Mouse (Mus musculus) adrenal gland, postnatal 25 days (tissue): ENCODE measurements around the gene Zhx3. TPM values are rescaled to one million over a fixed set of nuclear protein-coding genes. Genes with fewer than 3 reads are reported as not detected.

Source experiments
- DNase-seq: peaks from one replicate; pipeline ENCODE4 v3.0.0; 2021; ENCODE audit warnings: mixed read lengths
- long read RNA-seq: library from polyadenylated mRNA; stranded (forward); transcript quantifications from one replicate; pipeline ENCODE4 v2.0.0, GENCODE M21; 2021
- total RNA-seq: library from RNA; stranded (reverse); gene quantifications from 2 replicates; pipeline ENCODE4 v1.2.3, GENCODE M21; 2021

Zhx3 gene
- 85.1 and 147 TPM in 2 replicates for total RNA-seq
- long read RNA-seq, partial matches to known transcripts = 1 of 10 reads
- long read RNA-seq, other reads (novel, unspliced or antisense) = 9 of 10 reads

- peak; percentile 94 for DNase-seq
Observed at GRCm38 (mm10) chr2:160872890-160873382, at the start of gene Zhx3. TSS of gene Zhx3 (minus strand) at chr2:160872998.

GRCm38 (mm10) chr2:160921285-160921684 lies 48.5 kb upstream of the Zhx3 start:
- no peak for DNase-seq

- no peak for DNase-seq
Observed at GRCm38 (mm10) chr2:160918930-160919215, 46.1 kb upstream of the Zhx3 start.

- no peak for DNase-seq
Observed at GRCm38 (mm10) chr2:160918154-160918929, 45.5 kb upstream of the Zhx3 start.

GRCm38 (mm10) chr2:160917313-160917712 lies 44.5 kb upstream of the Zhx3 start:
- peak; percentile 18 for DNase-seq

GRCm38 (mm10) chr2:160916714-160917113 lies 43.9 kb upstream of the Zhx3 start:
- DNase-seq = no peak

- no peak for DNase-seq
Observed at GRCm38 (mm10) chr2:160915821-160916610, 43.2 kb upstream of the Zhx3 start.

GRCm38 (mm10) chr2:160914656-160915055 lies 41.9 kb upstream of the Zhx3 start:
- no peak for DNase-seq

- no peak for DNase-seq
Observed at GRCm38 (mm10) chr2:160912231-160912671, 39.5 kb upstream of the Zhx3 start, which contains the start of gene Emilin3. TSS of gene Emilin3 (minus strand) at chr2:160912328.

GRCm38 (mm10) chr2:160911558-160912201 lies 38.9 kb upstream of the Zhx3 start:
- no peak for DNase-seq

GRCm38 (mm10) chr2:160910633-160911032 lies 37.8 kb upstream of the Zhx3 start:
- DNase-seq = no peak

GRCm38 (mm10) chr2:160908607-160909006 lies 35.8 kb upstream of the Zhx3 start:
- DNase-seq = peak; percentile 36

- no peak for DNase-seq
Observed at GRCm38 (mm10) chr2:160906101-160906500, 33.3 kb upstream of the Zhx3 start.

GRCm38 (mm10) chr2:160905301-160905700 lies 32.5 kb upstream of the Zhx3 start:
- no peak for DNase-seq

GRCm38 (mm10) chr2:160901656-160902412 lies 29.0 kb upstream of the Zhx3 start:
- no peak for DNase-seq

- DNase-seq = no peak
Observed at GRCm38 (mm10) chr2:160891697-160892096, 18.9 kb upstream of the Zhx3 start.

- no peak for DNase-seq
Observed at GRCm38 (mm10) chr2:160891045-160891444, 18.2 kb upstream of the Zhx3 start.

- no peak for DNase-seq
Observed at GRCm38 (mm10) chr2:160887859-160888258, 15.1 kb upstream of the Zhx3 start.

GRCm38 (mm10) chr2:160887284-160887683 lies 14.5 kb upstream of the Zhx3 start:
- DNase-seq = peak; percentile 79

GRCm38 (mm10) chr2:160886221-160886620 lies 13.4 kb upstream of the Zhx3 start:
- DNase-seq = no peak

GRCm38 (mm10) chr2:160884830-160885229 lies 12.0 kb upstream of the Zhx3 start:
- peak; percentile 56 for DNase-seq

- DNase-seq = no peak
Observed at GRCm38 (mm10) chr2:160883912-160884311, 11.1 kb upstream of the Zhx3 start.
